In the genomic region with DNA sequence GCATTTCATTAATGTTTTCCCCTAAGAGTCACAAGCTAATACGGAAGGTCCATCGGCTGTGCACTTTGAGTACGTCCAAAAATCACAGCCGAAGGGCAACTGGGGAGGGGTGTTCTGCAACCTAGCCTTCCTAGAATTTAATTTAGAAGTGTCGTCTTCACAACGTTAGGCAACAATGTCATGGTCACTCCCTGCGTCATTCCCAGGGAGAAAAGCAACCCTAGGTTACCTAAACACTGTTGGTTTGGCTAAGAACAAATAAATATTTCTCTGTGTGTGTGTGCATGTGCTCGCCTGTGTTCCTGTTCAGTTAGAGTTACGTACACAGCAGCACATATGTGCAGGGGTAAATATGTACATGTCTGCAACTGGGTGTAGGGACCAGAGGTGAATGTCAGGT, we compare ENCODE assay signal across 21 mouse cellular contexts. TPM values are rescaled to one million over a fixed set of nuclear protein-coding genes. Genes with fewer than 3 reads are reported as not detected.
A peak's percentile ranks its signal among the peaks of the same experiment; 100 is the strongest.
DNase-seq lines count a peak whose midpoint lies in the region; ATAC-seq lines count a peak whose summit lies in the region.
"Had no signal": no experiment of that assay in that cellular context is flagged by ENCODE, and none has a peak within 500 bp of the region (broad histone marks: within the 10 kb centered on the region; RNA-seq: fewer than 3 reads in every experiment).

No protein-coding gene starts in this region.

- no peak overlapping the region for H3K9ac ChIP-seq in heart, embryonic 15.5 days
- no peak overlapping the region for H3K9ac ChIP-seq in liver, embryonic 13.5 days
- H3K9ac ChIP-seq: hindbrain, embryonic 12.5 days had no signal

- no peaks in the 10 kb centered on the region for H3K27me3 ChIP-seq in heart, embryonic 15.5 days
- no peaks in the 10 kb centered on the region; the same call in 1 of the 2 replicates for H3K27me3 ChIP-seq in liver, embryonic 13.5 days
- H3K27me3 ChIP-seq: CH12.LX; hindbrain, embryonic 15.5 days; Patski had no signal

- intact Hi-C loops in heart, postnatal 36 days (cut with DNase I): no loop called here

- H3K4me3 ChIP-seq in heart, embryonic 15.5 days: no peak overlapping the region
- H3K4me3 ChIP-seq in liver, embryonic 13.5 days (replicated peaks): no peak overlapping the region

- no peak overlapping the region for H3K4me2 ChIP-seq in heart, embryonic 15.5 days
- H3K4me2 ChIP-seq in liver, embryonic 13.5 days: 0 out of 2 replicates have a peak overlapping the region, but pooled peaks have one; percentile 94

- peak; percentile 81 for DNase-seq in heart, adult 11 months
- DNase-seq in heart, postnatal 4 days: no peak
- DNase-seq in heart, postnatal 36 days: no peak
- DNase-seq in liver, embryonic 13.5 days: no peak
- DNase-seq in liver: no peak
- DNase-seq: adrenal gland, postnatal 10 days; adrenal gland, postnatal 36 days; B cell, adult 2 months; cerebellum, adult 9-10 months; gastrocnemius, postnatal 25 days had no signal

- ATAC-seq in heart, embryonic 15.5 days (replicated peaks; ENCODE audit: insufficient number of reproducible peaks, insufficient read depth, low FRiP score, low read depth): no peak
- ATAC-seq in liver, embryonic 13.5 days (ENCODE audit: low read depth): no peak
- ATAC-seq: forebrain, embryonic 13.5 days; forebrain, embryonic 16.5 days; intestine, postnatal 0 days; Patski had no signal

- H3K9me3 ChIP-seq in heart, embryonic 15.5 days (replicated peaks): no peaks in the 10 kb centered on the region
- H3K9me3 ChIP-seq in liver, embryonic 13.5 days (replicated peaks): no peaks in the 10 kb centered on the region
- H3K9me3 ChIP-seq: forebrain, embryonic 10.5 days; forebrain, embryonic 13.5 days; G1E; heart, embryonic 13.5 days; hindbrain, embryonic 12.5 days; hindbrain, embryonic 15.5 days had no signal

- H3K27ac ChIP-seq in heart, embryonic 15.5 days: peak overlapping the region; percentile 94; the same call in 1 of the 2 replicates
- no peak overlapping the region for H3K27ac ChIP-seq in liver, embryonic 13.5 days
- H3K27ac ChIP-seq: forebrain, embryonic 10.5 days; forebrain, embryonic 13.5 days; hindbrain, embryonic 12.5 days; hindbrain, embryonic 15.5 days had no signal

- peaks cover 27% of the 10 kb centered on the region for H3K4me1 ChIP-seq in heart, embryonic 15.5 days (replicated peaks)
- H3K4me1 ChIP-seq in liver, embryonic 13.5 days (replicated peaks): peaks cover 41% of the 10 kb centered on the region

- H3K36me3 ChIP-seq in heart, embryonic 15.5 days: no peaks in the 10 kb centered on the region
- H3K36me3 ChIP-seq in liver, embryonic 13.5 days: no peaks in the 10 kb centered on the region
- H3K36me3 ChIP-seq: forebrain, embryonic 10.5 days; heart, embryonic 13.5 days; hindbrain, embryonic 12.5 days; hindbrain, embryonic 15.5 days had no signal

- WGBS in heart, embryonic 15.5 days: 90% methylated on average over 9 of the region's 9 CpGs
- 79% methylated on average over 9 of the region's 9 CpGs for WGBS in liver, embryonic 13.5 days (ENCODE audit: insufficient replicate concordance)

RNA-seq across cellular contexts. Expression of a gene that starts 1.6 kb away (rescaled TPM):
- total RNA-seq in heart, postnatal 4 days (2021): 100 to 1,000 TPM; 341 to 353 TPM
- 189 and 233 TPM in 2 replicates for polyA plus RNA-seq in heart, embryonic 15.5 days (2015; fragmentation: Nextera tagmentation; extraction: Ambion mirVana)
- 1,000 to 10,000 TPM in 1 of 2 experiments, 100 to 1,000 TPM in 1; 980 to 1,055 TPM for total RNA-seq in heart, postnatal 36 days (2021)
- polyA plus RNA-seq in liver, embryonic 13.5 days (2015; fragmentation: Nextera tagmentation; extraction: Ambion mirVana): 22.0 and 24.0 TPM in 2 replicates
